Mouse (Mus musculus) heart, adult 2 months (tissue): ENCODE measurements around the gene Grik4.

ENCODE experiments used
- CTCF ChIP-seq: fragments of 200-600 bp; IDR thresholded peaks from 2 replicates; pipeline ENCODE4 v1.8.1; 2022; ENCODE audit warnings: antibody characterized with exemption, mild to moderate bottlenecking, moderate library complexity
- POLR2A ChIP-seq: fragments of 200-500 bp; IDR thresholded peaks from 2 replicates; pipeline ENCODE4 v1.6.1; 2011; ENCODE audit warnings: mild to moderate bottlenecking, low read depth, low read length, control low read depth; ENCODE audit not compliant: insufficient read depth

DNA sequence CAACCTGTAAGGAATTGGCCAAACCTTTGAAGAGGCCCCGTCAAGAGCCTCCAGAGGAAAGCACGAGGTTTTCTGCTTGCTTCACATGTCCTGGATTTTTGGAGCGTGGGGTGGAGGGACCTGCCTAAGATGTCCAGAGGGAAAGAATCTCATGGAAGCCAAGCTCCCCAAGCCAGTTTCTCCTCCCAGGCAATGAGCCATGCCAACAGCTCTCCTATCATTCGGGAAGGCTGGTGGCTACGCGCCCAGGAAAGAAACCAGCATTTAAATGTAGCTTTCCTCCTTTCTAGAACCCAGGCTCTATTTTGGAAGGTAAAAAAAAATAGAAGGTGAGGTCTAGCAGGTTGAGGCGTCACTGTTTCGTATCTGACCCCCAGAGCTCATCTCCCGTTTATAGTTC, 222.6 kb downstream of the Grik4 start:
- TF ChIP-seq POLR2A (no peak), CTCF (no peak)
